Mouse (Mus musculus): ENCODE measurements around the gene Matn4. TPM values are rescaled to one million over a fixed set of nuclear protein-coding genes. Genes with fewer than 3 reads are reported as not detected.

The Matn4 gene
- polyA plus RNA-seq, 1 experiment from 2014 or later = 31.5 TPM

- H3K27me3 ChIP-seq = no peaks in the 10 kb centered on the region
- 88% methylated on average over 15 of the region's 15 CpGs for WGBS
- no peak overlapping the region for H3K9ac ChIP-seq
- ATAC-seq (ENCODE audit: low FRiP score) = no peak
- no peaks in the 10 kb centered on the region for H3K36me3 ChIP-seq
- no peaks in the 10 kb centered on the region for H3K4me1 ChIP-seq
- no peak overlapping the region for H3K27ac ChIP-seq
- no peak overlapping the region for H3K4me3 ChIP-seq
- no peaks in the 10 kb centered on the region for H3K9me3 ChIP-seq (replicated peaks)
- H3K4me2 ChIP-seq (replicated peaks) = no peak overlapping the region
These were observed 27.2 kb downstream of the Matn4 start for GRCm38 (mm10) chr2:164377478-164378426.

- Histone ChIP-seq H3K9me3 (replicated peaks) (no peaks in the 10 kb centered on the region), H3K36me3 (no peaks in the 10 kb centered on the region), H3K4me1 (no peaks in the 10 kb centered on the region), H3K4me3 (no peak overlapping the region), H3K27me3 (no peaks in the 10 kb centered on the region), H3K27ac (no peak overlapping the region), H3K9ac (no peak overlapping the region), H3K4me2 (replicated peaks) (no peak overlapping the region)
- ATAC-seq (ENCODE audit: low FRiP score) = no peak
- WGBS = 67% methylated on average over 4 of the region's 4 CpGs
These were observed 31.8 kb downstream of the Matn4 start for GRCm38 (mm10) chr2:164373187-164373586.

- Histone ChIP-seq H3K4me2 (replicated peaks) (no peak overlapping the region), H3K27me3 (no peaks in the 10 kb centered on the region), H3K9ac (no peak overlapping the region), H3K9me3 (replicated peaks) (no peaks in the 10 kb centered on the region), H3K27ac (no peak overlapping the region), H3K36me3 (no peaks in the 10 kb centered on the region), H3K4me3 (no peak overlapping the region), H3K4me1 (no peaks in the 10 kb centered on the region)
- ATAC-seq (ENCODE audit: low FRiP score) = no peak
- WGBS = 30% methylated on average over 3 of the region's 3 CpGs
These were observed 32.4 kb downstream of the Matn4 start for GRCm38 (mm10) chr2:164372408-164373053.

GRCm38 (mm10) chr2:164371371-164371770 is 33.6 kb downstream of the Matn4 start:
- H3K4me1 ChIP-seq = no peaks in the 10 kb centered on the region
- H3K27ac ChIP-seq = no peak overlapping the region
- H3K36me3 ChIP-seq = no peaks in the 10 kb centered on the region
- H3K27me3 ChIP-seq = no peaks in the 10 kb centered on the region
- no peak overlapping the region for H3K4me2 ChIP-seq (replicated peaks)
- H3K4me3 ChIP-seq = no peak overlapping the region
- WGBS = 85% methylated on average over 3 of the region's 3 CpGs
- no peaks in the 10 kb centered on the region for H3K9me3 ChIP-seq (replicated peaks)
- ATAC-seq (ENCODE audit: low FRiP score) = no peak
- H3K9ac ChIP-seq = no peak overlapping the region

GRCm38 (mm10) chr2:164368620-164369105 is 36.3 kb downstream of the Matn4 start:
- no peak for ATAC-seq (ENCODE audit: low FRiP score)
- Histone ChIP-seq H3K4me2 (replicated peaks) (no peak overlapping the region), H3K36me3 (no peaks in the 10 kb centered on the region), H3K27me3 (no peaks in the 10 kb centered on the region), H3K4me1 (no peaks in the 10 kb centered on the region), H3K9ac (no peak overlapping the region), H3K27ac (no peak overlapping the region), H3K9me3 (replicated peaks) (no peaks in the 10 kb centered on the region), H3K4me3 (no peak overlapping the region)
- 76% methylated on average over 6 of the region's 6 CpGs for WGBS

- Histone ChIP-seq H3K9me3 (replicated peaks) (no peaks in the 10 kb centered on the region), H3K27me3 (no peaks in the 10 kb centered on the region), H3K4me2 (replicated peaks) (no peak overlapping the region), H3K4me3 (no peak overlapping the region), H3K27ac (no peak overlapping the region), H3K36me3 (no peaks in the 10 kb centered on the region), H3K9ac (no peak overlapping the region), H3K4me1 (no peaks in the 10 kb centered on the region)
- 70% methylated on average over 3 of the region's 3 CpGs for WGBS
- no peak for ATAC-seq (ENCODE audit: low FRiP score)
These were observed 38.0 kb downstream of the Matn4 start for GRCm38 (mm10) chr2:164366947-164367346.

- no peak overlapping the region; the same call in 1 of the 2 replicates for H3K9ac ChIP-seq
- WGBS = 33% methylated on average over 13 of the region's 13 CpGs
- no peaks in the 10 kb centered on the region for H3K9me3 ChIP-seq (replicated peaks)
- no peak overlapping the region for H3K4me2 ChIP-seq (replicated peaks)
- no peak for ATAC-seq (ENCODE audit: low FRiP score)
- H3K36me3 ChIP-seq = no peaks in the 10 kb centered on the region
- H3K4me1 ChIP-seq = peaks cover 7% of the 10 kb centered on the region; the same call in 1 of the 2 replicates
- H3K27ac ChIP-seq = no peak overlapping the region
- 0 out of 2 replicates have a peak, but pooled peaks cover 2% of the 10 kb centered on the region for H3K27me3 ChIP-seq
- no peak overlapping the region for H3K4me3 ChIP-seq
These were observed 43.8 kb downstream of the Matn4 start for GRCm38 (mm10) chr2:164360974-164361657.

- H3K9ac ChIP-seq = no peak overlapping the region
- H3K27me3 ChIP-seq = 0 out of 2 replicates have a peak, but pooled peaks cover 2% of the 10 kb centered on the region
- H3K36me3 ChIP-seq = no peaks in the 10 kb centered on the region
- WGBS = 74% methylated on average over 5 of the region's 5 CpGs
- H3K4me3 ChIP-seq = no peak overlapping the region
- no peak overlapping the region for H3K4me2 ChIP-seq (replicated peaks)
- H3K9me3 ChIP-seq (replicated peaks) = no peaks in the 10 kb centered on the region
- H3K4me1 ChIP-seq = peaks cover 7% of the 10 kb centered on the region; the same call in 1 of the 2 replicates
- H3K27ac ChIP-seq = no peak overlapping the region
- ATAC-seq (ENCODE audit: low FRiP score) = no peak
These were observed 45.3 kb downstream of the Matn4 start for GRCm38 (mm10) chr2:164359668-164360067.

- H3K9me3 ChIP-seq (replicated peaks) = no peaks in the 10 kb centered on the region
- H3K36me3 ChIP-seq = no peaks in the 10 kb centered on the region
- H3K9ac ChIP-seq = no peak overlapping the region
- peaks cover 7% of the 10 kb centered on the region; the same call in 1 of the 2 replicates for H3K4me1 ChIP-seq
- 0 out of 2 replicates have a peak, but pooled peaks cover 2% of the 10 kb centered on the region for H3K27me3 ChIP-seq
- H3K27ac ChIP-seq = no peak overlapping the region
- WGBS = 80% methylated on average over 5 of the region's 5 CpGs
- no peak overlapping the region for H3K4me2 ChIP-seq (replicated peaks)
- H3K4me3 ChIP-seq = no peak overlapping the region
- no peak for ATAC-seq (ENCODE audit: low FRiP score)
These were observed 45.9 kb downstream of the Matn4 start for GRCm38 (mm10) chr2:164359031-164359430.

GRCm38 (mm10) chr2:164358373-164358772 is 46.6 kb downstream of the Matn4 start:
- Histone ChIP-seq H3K27me3 (0 out of 2 replicates have a peak, but pooled peaks cover 2% of the 10 kb centered on the region), H3K9ac (no peak overlapping the region), H3K4me1 (peaks cover 7% of the 10 kb centered on the region; the same call in 1 of the 2 replicates), H3K27ac (no peak overlapping the region), H3K4me2 (replicated peaks) (no peak overlapping the region), H3K9me3 (replicated peaks) (no peaks in the 10 kb centered on the region), H3K36me3 (no peaks in the 10 kb centered on the region), H3K4me3 (no peak overlapping the region)
- no peak for ATAC-seq (ENCODE audit: low FRiP score)
- WGBS = 87% methylated on average over 3 of the region's 3 CpGs

- Histone ChIP-seq H3K9ac (no peak overlapping the region), H3K36me3 (no peaks in the 10 kb centered on the region), H3K4me2 (replicated peaks) (no peak overlapping the region), H3K27me3 (0 out of 2 replicates have a peak, but pooled peaks cover 2% of the 10 kb centered on the region), H3K4me3 (no peak overlapping the region), H3K9me3 (replicated peaks) (no peaks in the 10 kb centered on the region), H3K27ac (no peak overlapping the region), H3K4me1 (peaks cover 7% of the 10 kb centered on the region; the same call in 1 of the 2 replicates)
- 82% methylated on average over 11 of the region's 11 CpGs for WGBS
- no peak for ATAC-seq (ENCODE audit: low FRiP score)
These were observed 48.6 kb downstream of the Matn4 start for GRCm38 (mm10) chr2:164356177-164356967.
